Mouse (Mus musculus): Measurements from ENCODE around the gene Aes. TPM values are rescaled to one million over a fixed set of nuclear protein-coding genes. Genes with fewer than 3 reads are reported as not detected.

Aes gene
- 430 and 502 TPM in 2 replicates for polyA plus RNA-seq (2015; fragmentation: Nextera tagmentation; extraction: Ambion mirVana)

DNA sequence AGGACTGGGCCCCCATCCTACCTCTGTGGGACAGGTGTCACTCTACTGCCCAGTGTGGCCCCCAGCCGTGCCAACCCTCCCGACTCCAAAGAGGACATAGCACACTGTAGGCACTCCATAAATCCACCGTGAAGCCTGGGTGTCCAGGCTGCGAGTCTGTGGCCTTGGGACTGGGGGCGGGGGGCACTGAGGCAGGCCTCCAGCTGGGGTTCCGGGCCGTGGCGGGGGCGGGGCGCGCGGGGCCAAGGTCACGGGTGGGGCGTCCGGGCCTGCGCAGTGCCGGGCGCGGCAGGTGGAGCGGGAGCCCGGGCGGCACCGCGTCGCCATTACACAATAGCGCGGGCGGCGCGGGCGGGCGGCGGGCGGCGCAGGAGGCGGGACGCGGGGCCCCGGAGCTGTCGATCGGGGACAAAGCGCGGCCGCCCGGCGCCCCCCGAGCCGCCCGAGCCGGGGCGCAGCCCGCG is at the start of gene Aes:
Gene Aes (plus strand): TSS at position 326 of the 464 bp plus-strand sequence.
- peaks cover 4% of the 10 kb centered on the region; the same call in 1 of the 2 replicates for H3K27me3 ChIP-seq
- H3K9ac ChIP-seq, result peak within 1 kb of the TSS; percentile 99
- peak; percentile 77 for ATAC-seq
- H3K36me3 ChIP-seq (ENCODE audit: poor library complexity, severe bottlenecking), result peaks cover 27% of the 10 kb centered on the region
- peak within 1 kb of the TSS; percentile 92 for H3K4me2 ChIP-seq
- 1% methylated on average over 20 of the region's 53 CpGs for WGBS
- peaks cover 44% of the 10 kb centered on the region for H3K4me1 ChIP-seq
- 0 out of 2 replicates have a peak, but pooled peaks cover 3% of the 10 kb centered on the region for H3K9me3 ChIP-seq (replicated peaks)
- H3K4me3 ChIP-seq, result peak within 1 kb of the TSS; percentile 88
- H3K27ac ChIP-seq, result peak within 1 kb of the TSS; percentile 92

DNA sequence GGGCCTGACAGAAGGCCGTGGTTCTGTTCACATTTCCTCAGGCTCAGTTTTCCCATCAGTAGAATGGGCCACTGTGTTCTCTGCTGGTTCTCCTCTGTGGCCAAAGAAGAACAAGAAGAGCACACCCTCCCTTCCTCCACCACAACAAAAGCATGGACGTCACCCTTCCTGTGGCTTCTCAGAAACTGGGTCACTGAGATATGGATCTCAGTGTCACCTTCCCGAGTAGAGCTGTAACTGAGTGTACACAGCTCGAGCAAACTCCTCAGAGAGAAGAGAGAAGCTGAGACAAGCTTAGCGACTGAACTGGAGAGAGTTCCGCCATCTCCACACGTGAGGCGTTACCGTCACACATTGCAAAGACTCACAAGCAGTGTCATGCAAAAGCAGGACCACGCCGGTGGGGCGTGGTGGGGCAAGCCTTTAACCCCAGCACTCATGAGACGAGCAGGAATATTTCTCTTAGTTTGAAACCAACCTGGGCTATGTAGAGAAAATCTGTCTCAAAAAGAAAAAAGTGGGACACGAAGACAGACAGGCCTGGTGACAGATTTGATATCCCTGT is 49.0 kb upstream of the Aes start:
- no peak for ATAC-seq
- H3K9me3 ChIP-seq (replicated peaks), result no peaks in the 10 kb centered on the region
- H3K9ac ChIP-seq, result no peak overlapping the region
- no peak overlapping the region for H3K4me3 ChIP-seq
- H3K27ac ChIP-seq, result no peak overlapping the region
- no peaks in the 10 kb centered on the region for H3K36me3 ChIP-seq (ENCODE audit: poor library complexity, severe bottlenecking)
- peaks cover 19% of the 10 kb centered on the region for H3K27me3 ChIP-seq
- no peak overlapping the region for H3K4me2 ChIP-seq
- no peaks in the 10 kb centered on the region for H3K4me1 ChIP-seq
- 85% methylated on average over 14 of the region's 14 CpGs for WGBS

DNA sequence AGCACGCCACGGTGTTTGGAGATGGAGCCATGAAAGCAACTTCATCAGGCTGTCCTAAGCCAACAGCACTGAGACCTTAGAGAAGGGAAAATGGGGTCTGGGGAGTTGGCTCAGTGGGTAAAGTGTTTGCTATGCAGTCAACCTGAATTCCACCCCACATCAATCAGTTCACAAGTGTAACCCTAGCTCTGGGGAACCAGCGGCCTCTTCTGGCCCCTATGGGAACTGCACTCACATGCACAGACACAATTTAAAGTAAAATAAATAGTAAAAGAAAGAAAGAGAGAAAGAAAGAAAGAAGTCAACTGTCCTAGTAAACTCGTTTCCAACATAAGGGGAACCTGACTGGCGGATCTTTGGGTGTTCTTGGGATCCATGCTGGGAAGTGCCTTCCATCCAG is 45.5 kb upstream of the Aes start:
- no peaks in the 10 kb centered on the region for H3K36me3 ChIP-seq (ENCODE audit: poor library complexity, severe bottlenecking)
- H3K4me3 ChIP-seq, result no peak overlapping the region
- H3K27ac ChIP-seq, result no peak overlapping the region
- ATAC-seq, result no peak
- no peak overlapping the region for H3K9ac ChIP-seq
- H3K4me2 ChIP-seq, result no peak overlapping the region
- H3K9me3 ChIP-seq (replicated peaks), result no peaks in the 10 kb centered on the region
- WGBS, result 84% methylated on average over 5 of the region's 5 CpGs
- H3K4me1 ChIP-seq, result no peaks in the 10 kb centered on the region
- H3K27me3 ChIP-seq, result peaks cover 26% of the 10 kb centered on the region

DNA sequence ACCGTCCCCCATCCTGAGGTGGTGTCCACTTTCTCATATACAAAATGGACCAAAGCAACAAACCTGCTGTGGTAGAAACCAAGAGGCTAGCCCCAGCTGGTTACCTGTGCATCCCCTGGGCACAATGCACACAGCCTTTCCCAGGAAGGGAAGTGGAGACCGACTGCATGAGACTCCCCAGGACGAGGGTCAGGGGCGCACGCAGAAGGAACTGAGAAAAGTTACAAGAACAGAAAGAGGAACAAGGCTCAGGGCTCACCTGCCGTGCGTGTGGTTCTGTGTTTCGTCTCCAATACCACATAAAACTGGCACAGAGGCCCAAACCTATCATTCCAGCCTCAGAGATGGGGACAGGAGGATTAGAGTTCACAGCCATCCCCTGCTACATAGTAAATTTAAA is 42.1 kb upstream of the Aes start:
- no peak for ATAC-seq
- H3K27ac ChIP-seq, result no peak overlapping the region
- H3K4me2 ChIP-seq, result no peak overlapping the region
- H3K4me3 ChIP-seq, result no peak overlapping the region
- no peak overlapping the region for H3K9ac ChIP-seq
- WGBS, result 76% methylated on average over 8 of the region's 8 CpGs
- H3K36me3 ChIP-seq (ENCODE audit: poor library complexity, severe bottlenecking), result no peaks in the 10 kb centered on the region
- H3K27me3 ChIP-seq, result peaks cover 15% of the 10 kb centered on the region
- no peaks in the 10 kb centered on the region for H3K9me3 ChIP-seq (replicated peaks)
- no peaks in the 10 kb centered on the region for H3K4me1 ChIP-seq

DNA sequence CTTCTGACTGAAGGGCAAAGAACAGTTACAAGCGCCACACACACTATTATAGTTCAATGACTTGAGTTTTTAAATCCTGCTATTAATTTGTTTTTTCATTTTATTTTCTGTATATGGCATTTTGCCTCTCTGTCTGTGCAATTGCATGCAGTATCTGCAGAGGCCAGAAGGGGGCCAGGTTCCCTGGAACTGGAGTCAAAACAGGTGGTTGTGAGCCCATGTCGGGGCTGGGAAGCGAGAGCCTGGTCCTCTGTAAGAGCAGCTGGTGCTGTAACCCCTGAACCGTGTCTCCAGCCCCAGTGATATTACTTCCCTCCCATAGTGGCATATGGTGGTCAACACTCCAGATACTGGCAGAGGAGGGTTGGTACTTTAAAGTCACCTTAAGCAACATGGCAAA is 40.7 kb upstream of the Aes start:
- Histone ChIP-seq H3K4me1 (no peaks in the 10 kb centered on the region), H3K4me2 (no peak overlapping the region), H3K9me3 (replicated peaks) (no peaks in the 10 kb centered on the region), H3K27me3 (peaks cover 13% of the 10 kb centered on the region; the same call in 1 of the 2 replicates), H3K9ac (no peak overlapping the region), H3K4me3 (no peak overlapping the region), H3K36me3 (ENCODE audit: poor library complexity, severe bottlenecking) (no peaks in the 10 kb centered on the region), H3K27ac (no peak overlapping the region)
- no peak for ATAC-seq
- WGBS, result 13% methylated on average over 4 of the region's 4 CpGs

DNA sequence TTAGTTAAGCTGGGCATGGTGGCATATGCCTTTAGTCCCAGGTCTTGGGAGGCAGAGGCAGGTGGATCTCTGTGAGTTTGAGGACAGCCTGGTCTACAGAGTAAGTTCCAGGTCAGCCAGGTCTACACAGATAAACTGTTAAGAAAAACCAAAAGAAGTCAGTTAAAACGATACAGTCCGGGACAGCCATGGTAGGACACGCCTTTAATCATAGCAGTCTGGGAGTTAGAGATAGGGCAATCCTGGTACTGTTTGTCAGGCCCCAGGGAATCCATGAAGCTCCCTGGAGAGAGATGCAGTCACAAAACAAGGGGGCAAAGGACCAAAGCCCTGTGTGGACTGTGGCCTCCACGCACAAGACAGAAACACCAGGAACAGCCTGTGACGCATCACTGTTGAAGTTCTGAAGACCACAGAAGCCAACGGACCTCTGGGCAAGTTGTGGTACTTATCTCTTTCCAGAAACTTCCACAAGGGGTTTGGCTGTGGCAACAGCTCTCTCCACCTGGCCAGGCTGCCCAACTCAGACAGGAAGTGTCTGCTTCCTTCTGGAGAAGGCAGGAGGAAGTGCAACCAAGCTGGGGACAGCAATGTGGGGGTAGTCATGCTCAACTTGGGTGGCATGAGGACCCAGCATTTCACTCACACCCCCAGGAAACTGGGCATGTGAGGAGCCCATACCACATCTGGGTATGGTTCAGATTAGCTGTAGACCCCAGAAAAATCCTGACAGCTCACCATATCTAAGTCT is 39.9 kb upstream of the Aes start:
- no peak overlapping the region for H3K4me2 ChIP-seq
- no peaks in the 10 kb centered on the region for H3K36me3 ChIP-seq (ENCODE audit: poor library complexity, severe bottlenecking)
- no peak overlapping the region for H3K27ac ChIP-seq
- H3K4me3 ChIP-seq, result no peak overlapping the region
- H3K4me1 ChIP-seq, result no peaks in the 10 kb centered on the region
- no peaks in the 10 kb centered on the region for H3K9me3 ChIP-seq (replicated peaks)
- H3K9ac ChIP-seq, result no peak overlapping the region
- WGBS, result 86% methylated on average over 6 of the region's 6 CpGs
- ATAC-seq, result no peak
- peaks cover 20% of the 10 kb centered on the region for H3K27me3 ChIP-seq

DNA sequence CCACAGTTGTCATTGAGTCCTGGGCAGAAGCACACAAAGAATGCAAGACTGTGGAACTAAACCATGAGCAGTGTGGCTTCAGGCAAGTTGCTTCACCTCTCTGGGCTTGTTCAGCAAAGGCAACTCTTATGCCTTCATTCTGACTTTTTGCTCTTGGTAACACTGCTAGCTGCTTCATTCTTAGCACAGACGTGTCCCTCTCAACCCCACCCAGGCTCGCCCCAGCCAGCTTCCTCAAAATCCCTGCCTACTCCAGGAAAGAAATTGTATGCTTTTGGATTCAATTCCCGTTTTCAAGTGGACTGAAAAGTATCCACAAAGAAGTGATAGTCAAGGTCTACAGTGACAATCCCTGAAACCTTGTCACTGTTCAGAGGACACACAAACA is 39.3 kb upstream of the Aes start:
- Histone ChIP-seq H3K27me3 (peaks cover 21% of the 10 kb centered on the region), H3K4me2 (no peak overlapping the region), H3K4me1 (no peaks in the 10 kb centered on the region), H3K36me3 (ENCODE audit: poor library complexity, severe bottlenecking) (no peaks in the 10 kb centered on the region), H3K4me3 (no peak overlapping the region), H3K27ac (no peak overlapping the region), H3K9me3 (replicated peaks) (no peaks in the 10 kb centered on the region), H3K9ac (no peak overlapping the region)
- no peak for ATAC-seq
- 80% methylated on average over 3 of the region's 3 CpGs for WGBS

DNA sequence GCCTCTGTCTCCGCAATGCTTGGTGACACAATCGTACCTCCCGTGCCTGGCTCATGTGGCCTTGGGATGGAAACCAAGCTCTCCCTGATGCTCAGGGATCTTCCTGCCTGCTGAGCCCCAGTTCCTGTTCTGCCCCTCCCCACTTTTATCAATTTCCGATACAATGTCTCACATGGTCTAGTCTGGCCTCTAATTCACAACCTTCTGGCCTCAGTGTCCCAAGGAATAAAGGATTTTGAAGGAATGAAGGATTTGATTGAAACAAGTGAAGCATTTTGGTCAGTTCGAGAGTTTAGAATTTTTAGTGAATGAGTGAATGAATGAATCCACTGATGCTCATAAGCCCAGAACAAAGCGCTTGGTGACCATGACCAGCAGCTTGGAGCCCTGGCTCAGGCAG is 36.1 kb upstream of the Aes start:
- Histone ChIP-seq H3K4me3 (no peak overlapping the region), H3K36me3 (ENCODE audit: poor library complexity, severe bottlenecking) (peaks cover 7% of the 10 kb centered on the region; the same call in 1 of the 2 replicates), H3K9ac (no peak overlapping the region), H3K27ac (no peak overlapping the region), H3K9me3 (replicated peaks) (no peaks in the 10 kb centered on the region), H3K4me1 (no peaks in the 10 kb centered on the region), H3K4me2 (no peak overlapping the region), H3K27me3 (peaks cover 16% of the 10 kb centered on the region)
- WGBS, result 79% methylated on average over 6 of the region's 6 CpGs
- ATAC-seq, result no peak

DNA sequence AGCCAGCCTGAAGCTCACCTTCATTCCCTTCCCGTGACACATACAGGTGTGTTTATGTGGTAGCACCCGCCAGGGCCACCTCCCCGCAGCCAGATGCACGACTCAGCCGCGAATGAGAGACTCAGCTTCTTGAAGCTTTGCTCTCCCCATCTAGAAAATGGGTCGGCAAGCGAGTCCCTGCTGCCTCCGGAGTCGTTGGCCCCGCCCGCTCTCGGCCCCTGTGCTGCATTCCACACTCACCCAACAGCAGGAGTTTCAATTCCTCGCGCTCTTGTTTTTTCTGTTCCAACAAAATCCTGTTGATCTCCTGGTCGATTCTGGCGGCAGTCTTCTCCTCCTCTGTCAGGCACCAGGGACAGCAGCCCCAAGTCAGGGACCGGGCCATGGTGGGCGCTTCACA is 35.7 kb upstream of the Aes start:
- ATAC-seq, result no peak
- Histone ChIP-seq H3K4me2 (no peak overlapping the region), H3K27me3 (peaks cover 16% of the 10 kb centered on the region), H3K4me3 (no peak overlapping the region), H3K4me1 (no peaks in the 10 kb centered on the region), H3K36me3 (ENCODE audit: poor library complexity, severe bottlenecking) (peaks cover 8% of the 10 kb centered on the region; the same call in 1 of the 2 replicates), H3K9me3 (replicated peaks) (no peaks in the 10 kb centered on the region), H3K9ac (no peak overlapping the region), H3K27ac (no peak overlapping the region)
- 28% methylated on average over 19 of the region's 19 CpGs for WGBS

DNA sequence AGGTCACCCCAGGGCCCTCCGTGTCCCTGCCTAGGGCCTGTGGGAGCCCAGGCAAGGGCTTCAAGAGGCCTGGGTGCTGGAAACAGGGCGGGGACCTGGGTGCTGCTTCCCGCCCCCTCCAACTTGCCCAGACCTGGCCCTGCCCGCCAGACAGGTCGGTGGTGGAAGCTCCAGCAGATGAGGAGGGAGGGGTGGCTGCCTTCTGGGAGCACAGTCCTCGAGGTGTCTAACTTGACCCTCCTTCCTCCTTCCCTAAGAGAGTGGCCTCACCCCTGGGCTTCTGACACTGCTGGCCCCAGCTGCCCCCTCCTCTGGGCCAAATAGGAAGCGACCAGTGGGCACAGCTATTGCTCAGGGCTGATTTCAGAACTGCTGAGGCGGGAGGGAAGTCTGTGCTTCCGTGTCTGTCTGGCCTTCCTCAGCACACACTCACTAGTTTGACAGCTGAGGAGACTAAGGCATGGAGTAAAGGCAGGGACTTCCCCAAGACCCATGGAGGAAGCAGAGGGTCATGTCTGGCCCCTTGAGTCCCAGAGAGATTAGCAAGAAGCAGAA is 35.2 kb upstream of the Aes start, which contains the start of gene Gna15:
Gene Gna15 (minus strand): TSS at position 175 of the 555 bp plus-strand sequence.
- Histone ChIP-seq H3K4me2 (no peak within 1 kb of the TSS), H3K4me3 (no peak within 1 kb of the TSS), H3K27ac (no peak within 1 kb of the TSS), H3K9me3 (replicated peaks) (no peaks in the 10 kb centered on the region), H3K27me3 (peaks cover 16% of the 10 kb centered on the region), H3K9ac (no peak within 1 kb of the TSS), H3K36me3 (ENCODE audit: poor library complexity, severe bottlenecking) (peaks cover 14% of the 10 kb centered on the region), H3K4me1 (no peaks in the 10 kb centered on the region)
- WGBS, result 27% methylated on average over 9 of the region's 9 CpGs
- no peak for ATAC-seq

DNA sequence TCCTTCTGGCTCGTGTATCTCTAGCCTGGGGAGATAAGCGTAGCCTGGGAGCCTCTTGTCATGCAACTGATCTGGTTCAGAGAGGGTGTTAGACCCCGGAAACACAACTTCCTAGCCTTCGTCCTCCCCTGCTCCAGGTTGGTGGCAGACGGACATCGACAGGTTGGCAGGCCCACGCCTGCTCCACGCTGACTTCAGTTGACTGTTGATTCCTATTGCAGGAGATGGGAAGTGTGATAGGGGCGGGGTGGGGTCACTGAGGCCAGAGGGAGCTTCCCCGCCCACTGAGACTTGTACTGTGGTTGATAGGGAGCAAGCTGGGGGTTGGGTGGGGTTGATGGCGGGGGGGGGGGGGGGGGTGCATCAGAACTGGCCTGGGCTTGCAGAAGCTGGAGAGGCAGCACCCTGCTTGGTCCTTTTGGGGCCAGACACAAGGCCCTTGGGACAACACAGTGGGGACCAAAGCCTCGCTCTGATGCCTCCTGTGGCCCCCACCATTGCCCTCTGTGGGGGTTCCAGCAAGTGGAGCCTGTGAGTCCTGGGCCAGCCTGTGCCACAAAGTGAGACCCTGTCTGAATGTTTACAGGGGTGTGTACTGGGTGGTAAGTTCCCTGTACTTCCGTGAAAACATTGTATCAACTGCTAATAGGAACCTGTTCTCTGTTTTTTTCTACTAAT is 34.1 kb upstream of the Aes start:
- H3K27ac ChIP-seq, result no peak overlapping the region
- no peak overlapping the region for H3K9ac ChIP-seq
- H3K4me1 ChIP-seq, result no peaks in the 10 kb centered on the region
- H3K9me3 ChIP-seq (replicated peaks), result no peaks in the 10 kb centered on the region
- WGBS, result 79% methylated on average over 12 of the region's 13 CpGs
- peaks cover 16% of the 10 kb centered on the region for H3K27me3 ChIP-seq
- H3K4me2 ChIP-seq, result no peak overlapping the region
- no peak for ATAC-seq
- H3K4me3 ChIP-seq, result no peak overlapping the region
- H3K36me3 ChIP-seq (ENCODE audit: poor library complexity, severe bottlenecking), result peaks cover 24% of the 10 kb centered on the region

DNA sequence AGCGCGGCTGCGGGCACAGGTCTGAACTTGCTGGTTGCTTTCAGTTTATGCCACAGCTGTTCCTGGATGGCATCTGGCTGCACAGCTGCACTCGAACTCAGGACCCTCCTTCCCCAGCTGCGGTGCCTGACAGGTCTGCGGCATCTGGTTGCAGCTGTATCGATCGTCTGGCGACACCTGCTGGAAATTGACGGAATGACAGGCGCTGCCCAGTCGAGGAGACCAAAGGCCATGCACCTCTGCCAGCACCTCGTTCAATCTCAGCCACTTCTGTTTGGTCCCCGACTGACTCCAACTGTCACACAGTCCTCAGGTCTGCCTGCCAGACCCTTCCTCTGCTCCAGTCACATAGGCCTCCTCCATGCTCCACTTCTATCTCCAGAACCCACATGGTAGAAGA is 32.5 kb upstream of the Aes start:
- H3K4me3 ChIP-seq, result no peak overlapping the region
- no peak overlapping the region for H3K4me2 ChIP-seq
- H3K4me1 ChIP-seq, result no peaks in the 10 kb centered on the region
- H3K27ac ChIP-seq, result no peak overlapping the region
- ATAC-seq, result peak; percentile 56; the same call in 1 of the 2 replicates
- 15% methylated on average over 14 of the region's 14 CpGs for WGBS
- peaks cover 16% of the 10 kb centered on the region for H3K27me3 ChIP-seq
- no peaks in the 10 kb centered on the region for H3K9me3 ChIP-seq (replicated peaks)
- no peak overlapping the region for H3K9ac ChIP-seq
- H3K36me3 ChIP-seq (ENCODE audit: poor library complexity, severe bottlenecking), result peaks cover 40% of the 10 kb centered on the region
